Mouse (Mus musculus): Measurements from ENCODE around the gene Gtdc1. TPM values are rescaled to one million over a fixed set of nuclear protein-coding genes. Genes with fewer than 3 reads are reported as not detected.

Gene Gtdc1
- polyA plus RNA-seq, 1 experiment = not detected

DNA sequence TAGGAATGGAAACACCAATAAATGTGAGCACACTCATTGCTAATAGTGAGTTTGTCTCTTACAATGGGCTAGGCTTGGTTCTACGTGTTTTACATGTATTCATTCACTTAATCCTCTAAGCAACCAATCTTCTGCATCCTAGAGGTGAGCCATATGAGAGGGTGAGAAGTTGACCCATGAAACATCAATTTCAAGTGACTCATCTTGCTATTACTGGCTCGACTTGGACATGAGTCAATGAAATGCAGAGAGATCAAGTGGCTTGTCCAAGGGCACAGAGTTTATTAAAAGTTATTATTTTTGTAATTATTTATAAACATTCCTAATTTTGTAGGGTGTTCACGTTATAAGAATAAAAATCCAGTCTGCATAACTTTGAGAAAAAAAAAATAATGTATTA, 408.2 kb downstream of the Gtdc1 start:
- no peak for TF ChIP-seq CTCF (IDR thresholded peaks at IDR 0.05; ENCODE audit: insufficient read depth, low read depth, low read length)
- H3K4me3 ChIP-seq (ENCODE audit: insufficient read depth, low read depth, low read length) = no peak overlapping the region
- WGBS = 87% methylated on average over 3 of the region's 3 CpGs
- H3K4me1 ChIP-seq (ENCODE audit: control insufficient read depth, insufficient read depth, low read length) = no peaks in the 10 kb centered on the region
- H3K27ac ChIP-seq (ENCODE audit: insufficient read depth, low read depth, low read length) = no peak overlapping the region

DNA sequence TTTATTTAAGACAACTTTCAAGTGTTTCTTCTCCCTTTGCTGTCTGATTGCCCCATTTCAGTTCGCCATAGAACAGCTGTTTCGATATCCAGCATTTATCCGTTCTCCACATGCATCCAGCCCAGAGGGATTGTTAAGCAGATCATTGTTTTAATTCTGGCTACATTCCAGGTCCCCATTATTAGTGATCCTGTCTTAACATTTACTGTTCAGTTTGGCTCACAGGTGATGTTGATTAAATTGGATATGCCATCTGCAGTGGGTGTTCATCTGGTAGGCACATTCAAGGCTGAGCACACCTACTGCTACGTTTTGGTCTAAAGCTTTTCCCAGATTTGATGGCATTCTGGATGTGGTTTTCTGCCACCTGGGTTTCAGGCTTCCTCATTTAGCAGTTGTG, 409.4 kb downstream of the Gtdc1 start:
- 63% methylated on average over 4 of the region's 4 CpGs for WGBS
- H3K4me3 ChIP-seq (ENCODE audit: insufficient read depth, low read depth, low read length) = no peak overlapping the region
- TF ChIP-seq POLR2A (IDR thresholded peaks at IDR 0.05; ENCODE audit: insufficient read depth, low read depth, low read length) = no peak
- no peak for TF ChIP-seq CTCF (IDR thresholded peaks at IDR 0.05; ENCODE audit: insufficient read depth, low read depth, low read length)
- H3K27ac ChIP-seq (ENCODE audit: insufficient read depth, low read depth, low read length) = no peak overlapping the region
- H3K4me1 ChIP-seq (ENCODE audit: control insufficient read depth, insufficient read depth, low read length) = no peaks in the 10 kb centered on the region

Other genes with a start within 250 kb of the Gtdc1 start
- 125 and 1,127 TPM in 2 replicates for gene Zeb2, start 189.7 kb upstream of the Gtdc1 start, polyA plus RNA-seq (2012; ENCODE audit: insufficient read depth, insufficient read length, low replicate concordance, missing spikeins)